Mouse (Mus musculus): ENCODE measurements around the gene Arsb. TPM values are rescaled to one million over a fixed set of nuclear protein-coding genes. Genes with fewer than 3 reads are reported as not detected.
"Not testable (repeated sequence)": the region's sequence is repeated elsewhere in the genome, so short reads cannot be mapped to it uniquely, and the experiment has no call there.

The Arsb gene
- polyA plus RNA-seq, 1 experiment = 42.1 TPM

DNA sequence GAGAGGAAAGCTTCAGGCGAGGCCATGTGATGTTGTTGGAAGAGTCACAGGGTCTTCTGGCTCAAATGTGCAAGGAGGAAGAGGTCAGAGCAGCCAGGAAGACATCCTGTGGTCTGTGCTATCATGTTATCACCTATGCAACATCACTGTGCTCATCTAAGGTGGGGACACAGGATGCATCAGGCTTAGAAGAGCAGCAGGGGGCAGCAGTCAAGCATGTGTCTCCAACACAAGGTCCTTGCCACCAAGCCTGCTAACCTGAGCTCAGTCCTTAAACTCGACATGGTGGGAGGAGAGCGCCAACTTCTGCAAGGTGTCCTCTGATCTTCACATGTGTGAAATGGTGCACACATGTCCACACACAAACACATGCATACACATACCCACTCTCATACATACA, 13.9 kb downstream of the Arsb start:
- Histone ChIP-seq H3K27ac (ENCODE audit: insufficient read depth, low read length) (no peak overlapping the region), H3K4me3 (ENCODE audit: insufficient read depth, low read length) (no peak overlapping the region), H3K4me1 (ENCODE audit: control insufficient read depth, insufficient read depth, low read length) (no peaks in the 10 kb centered on the region)
- TF ChIP-seq POLR2A (IDR thresholded peaks at IDR 0.05; ENCODE audit: low read depth, low read length) (no peak), CTCF (IDR thresholded peaks at IDR 0.05; ENCODE audit: borderline replicate concordance, insufficient read depth, low read length) (peak; percentile 26; the same call in 1 of the 2 replicates)

- no peak for TF ChIP-seq CTCF (IDR thresholded peaks at IDR 0.05; ENCODE audit: borderline replicate concordance, insufficient read depth, low read length)
- no peak for TF ChIP-seq POLR2A (IDR thresholded peaks at IDR 0.05; ENCODE audit: low read depth, low read length)
- Histone ChIP-seq H3K27ac (ENCODE audit: insufficient read depth, low read length) (no peak overlapping the region), H3K4me3 (ENCODE audit: insufficient read depth, low read length) (no peak overlapping the region), H3K4me1 (ENCODE audit: control insufficient read depth, insufficient read depth, low read length) (no peaks in the 10 kb centered on the region)
Measured at GRCm38 (mm10) chr13:93786051-93786450, 14.6 kb downstream of the Arsb start.

DNA sequence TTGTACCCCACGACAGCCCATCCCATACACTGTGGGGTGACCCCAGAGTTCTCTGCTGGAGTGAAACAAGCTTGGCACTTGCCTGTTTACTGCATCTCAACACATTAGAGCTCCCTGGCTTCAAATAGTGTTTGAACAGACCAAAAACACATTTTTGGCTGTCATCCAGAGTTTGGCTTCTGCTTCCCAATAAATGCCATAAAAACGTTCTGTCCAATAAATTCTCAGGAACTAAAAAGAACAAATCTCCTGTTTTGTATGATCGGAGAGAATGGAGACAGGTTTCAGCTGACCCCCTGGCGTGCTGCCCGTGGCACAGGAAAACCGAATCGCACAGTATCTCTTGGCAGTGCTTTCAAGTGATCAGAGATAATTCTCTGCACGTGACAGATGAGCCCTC, 16.2 kb downstream of the Arsb start:
- Histone ChIP-seq H3K4me3 (ENCODE audit: insufficient read depth, low read length) (no peak overlapping the region), H3K27ac (ENCODE audit: insufficient read depth, low read length) (no peak overlapping the region), H3K4me1 (ENCODE audit: control insufficient read depth, insufficient read depth, low read length) (no peaks in the 10 kb centered on the region)
- TF ChIP-seq POLR2A (IDR thresholded peaks at IDR 0.05; ENCODE audit: low read depth, low read length) (no peak), CTCF (IDR thresholded peaks at IDR 0.05; ENCODE audit: borderline replicate concordance, insufficient read depth, low read length) (no peak)

DNA sequence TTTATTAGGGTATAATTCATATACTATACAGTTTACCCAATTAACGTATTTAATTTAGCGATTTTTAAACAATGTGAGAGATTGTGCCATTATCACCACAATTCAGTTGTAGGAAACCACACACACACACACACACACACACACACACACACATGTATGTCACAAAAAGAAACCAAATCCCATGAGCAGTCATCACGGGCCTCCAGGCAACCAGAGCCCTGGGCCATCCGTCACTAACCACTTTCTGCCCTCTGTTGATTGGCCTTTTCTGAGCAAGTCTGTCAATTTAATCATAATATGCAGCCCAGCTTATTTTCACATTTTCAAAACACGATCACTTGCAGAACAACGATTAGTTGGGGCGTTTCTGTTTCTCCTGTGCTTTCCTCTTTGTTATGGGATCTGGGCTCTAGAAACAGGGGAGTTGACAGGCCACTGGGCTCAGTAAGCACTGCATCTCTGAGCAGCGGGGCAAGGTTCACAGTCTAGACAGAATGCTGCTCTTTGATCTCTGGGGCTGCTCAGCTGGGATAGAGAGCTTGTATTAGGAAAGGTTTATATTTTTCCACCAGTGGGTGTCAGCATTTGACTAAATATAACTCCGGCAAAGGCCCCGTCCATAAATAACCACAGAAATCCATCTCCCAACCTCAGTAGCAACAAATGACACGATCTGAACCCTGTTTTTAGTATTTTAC, 21.7 kb downstream of the Arsb start:
- TF ChIP-seq CTCF (IDR thresholded peaks at IDR 0.05; ENCODE audit: borderline replicate concordance, insufficient read depth, low read length) = no peak
- no peak for TF ChIP-seq POLR2A (IDR thresholded peaks at IDR 0.05; ENCODE audit: low read depth, low read length)
- Histone ChIP-seq H3K27ac (ENCODE audit: insufficient read depth, low read length) (no peak overlapping the region), H3K4me3 (ENCODE audit: insufficient read depth, low read length) (no peak overlapping the region), H3K4me1 (ENCODE audit: control insufficient read depth, insufficient read depth, low read length) (no peaks in the 10 kb centered on the region)

DNA sequence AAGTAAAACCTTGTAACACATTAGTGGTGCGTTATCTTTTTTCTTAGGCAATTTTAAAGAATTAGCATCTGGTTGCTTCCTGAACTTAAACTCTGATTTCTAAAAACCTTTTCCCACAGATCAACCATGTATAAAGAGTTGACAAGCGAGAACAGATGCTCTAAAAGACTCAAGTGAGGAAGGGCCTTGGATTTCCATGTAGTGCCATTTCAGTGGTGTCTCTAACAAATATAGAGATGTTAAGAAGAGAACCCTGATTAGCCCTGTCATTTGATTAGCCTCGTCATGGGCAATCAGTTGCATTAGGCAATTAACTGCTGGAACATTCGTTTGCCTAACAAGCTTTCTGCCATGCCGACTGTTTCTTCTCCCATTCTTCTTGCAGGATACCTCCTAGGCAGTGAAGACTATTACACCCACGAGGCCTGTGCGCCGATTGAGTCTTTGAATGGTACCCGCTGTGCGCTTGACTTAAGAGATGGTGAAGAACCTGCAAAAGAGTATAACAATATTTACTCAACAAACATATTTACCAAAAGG, 22.3 kb downstream of the Arsb start:
- H3K27ac ChIP-seq (ENCODE audit: insufficient read depth, low read length) = no peak overlapping the region
- no peaks in the 10 kb centered on the region for H3K4me1 ChIP-seq (ENCODE audit: control insufficient read depth, insufficient read depth, low read length)
- no peak overlapping the region for H3K4me3 ChIP-seq (ENCODE audit: insufficient read depth, low read length)
- TF ChIP-seq CTCF (IDR thresholded peaks at IDR 0.05; ENCODE audit: borderline replicate concordance, insufficient read depth, low read length) = no peak
- no peak for TF ChIP-seq POLR2A (IDR thresholded peaks at IDR 0.05; ENCODE audit: low read depth, low read length)

- TF ChIP-seq POLR2A (IDR thresholded peaks at IDR 0.05; ENCODE audit: low read depth, low read length) (no peak), CTCF (IDR thresholded peaks at IDR 0.05; ENCODE audit: borderline replicate concordance, insufficient read depth, low read length) (no peak)
- Histone ChIP-seq H3K27ac (ENCODE audit: insufficient read depth, low read length) (no peak overlapping the region), H3K4me1 (ENCODE audit: control insufficient read depth, insufficient read depth, low read length) (no peaks in the 10 kb centered on the region), H3K4me3 (ENCODE audit: insufficient read depth, low read length) (no peak overlapping the region)
Measured at GRCm38 (mm10) chr13:93797011-93797600, 25.7 kb downstream of the Arsb start.

GRCm38 (mm10) chr13:93810311-93810710, 38.9 kb downstream of the Arsb start:
- not testable (repeated sequence) for H3K27ac ChIP-seq (ENCODE audit: insufficient read depth, low read length); H3K4me3 ChIP-seq (ENCODE audit: insufficient read depth, low read length); H3K4me1 ChIP-seq (ENCODE audit: control insufficient read depth, insufficient read depth, low read length)

- no peaks in the 10 kb centered on the region for H3K4me1 ChIP-seq (ENCODE audit: control insufficient read depth, insufficient read depth, low read length)
- no peak for TF ChIP-seq POLR2A (IDR thresholded peaks at IDR 0.05; ENCODE audit: low read depth, low read length)
- no peak for TF ChIP-seq CTCF (IDR thresholded peaks at IDR 0.05; ENCODE audit: borderline replicate concordance, insufficient read depth, low read length)
- H3K27ac ChIP-seq (ENCODE audit: insufficient read depth, low read length) = no peak overlapping the region
- H3K4me3 ChIP-seq (ENCODE audit: insufficient read depth, low read length) = no peak overlapping the region
Measured at GRCm38 (mm10) chr13:93814081-93814480, 42.7 kb downstream of the Arsb start.

GRCm38 (mm10) chr13:93814676-93815075, 43.2 kb downstream of the Arsb start:
- Histone ChIP-seq H3K4me1 (ENCODE audit: control insufficient read depth, insufficient read depth, low read length) (no peaks in the 10 kb centered on the region), H3K4me3 (ENCODE audit: insufficient read depth, low read length) (no peak overlapping the region), H3K27ac (ENCODE audit: insufficient read depth, low read length) (no peak overlapping the region)
- TF ChIP-seq CTCF (IDR thresholded peaks at IDR 0.05; ENCODE audit: borderline replicate concordance, insufficient read depth, low read length) (no peak), POLR2A (IDR thresholded peaks at IDR 0.05; ENCODE audit: low read depth, low read length) (no peak)

DNA sequence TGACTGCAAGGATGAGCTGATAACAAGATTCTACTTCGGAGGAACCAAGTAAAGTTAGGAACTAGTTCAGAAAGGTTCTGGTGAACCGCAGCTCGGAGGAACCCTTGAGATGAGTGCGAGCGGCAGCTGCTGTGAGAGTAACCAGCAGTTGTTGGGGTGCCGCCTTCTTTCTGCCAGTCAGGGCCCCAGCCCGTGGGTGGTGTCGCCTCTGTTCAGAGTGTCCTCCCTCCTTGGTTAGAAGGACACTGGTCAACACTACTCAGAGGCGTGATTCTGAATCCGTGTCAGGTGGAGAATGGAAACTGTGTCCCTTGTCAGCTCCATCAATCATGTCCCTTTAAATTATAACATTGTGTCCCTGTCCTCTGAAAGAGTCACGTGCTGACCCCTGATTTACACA, 43.7 kb downstream of the Arsb start:
- Histone ChIP-seq H3K4me3 (ENCODE audit: insufficient read depth, low read length) (no peak overlapping the region), H3K4me1 (ENCODE audit: control insufficient read depth, insufficient read depth, low read length) (no peaks in the 10 kb centered on the region), H3K27ac (ENCODE audit: insufficient read depth, low read length) (no peak overlapping the region)
- TF ChIP-seq CTCF (IDR thresholded peaks at IDR 0.05; ENCODE audit: borderline replicate concordance, insufficient read depth, low read length) (no peak), POLR2A (IDR thresholded peaks at IDR 0.05; ENCODE audit: low read depth, low read length) (no peak)
